Mouse (Mus musculus) midbrain, embryonic 16.5 days (tissue): ENCODE data around the gene Zfp574. TPM values are rescaled to one million over a fixed set of nuclear protein-coding genes. Genes with fewer than 3 reads are reported as not detected.

Experiments
- ATAC-seq: fragments of 200-750 bp; cut with Nextera tagmentation; 2 replicates; pipeline ENCODE4 v1.8.0; 2017; ENCODE audit warnings: moderate TSS enrichment
- H3K27ac ChIP-seq: fragments of 300-500 bp; sonication (generic); 2 replicates; pipeline ENCODE4 v1.5.1; 2014; ENCODE audit warnings: mild to moderate bottlenecking, low read length, mixed read lengths
- H3K27me3 ChIP-seq: fragments of 300-500 bp; sonication (generic); 2 replicates; pipeline ENCODE4 v1.6.1; 2014; ENCODE audit warnings: low read depth, low read length, mixed read lengths; ENCODE audit not compliant: control insufficient read depth, insufficient read depth
- H3K36me3 ChIP-seq: fragments of 300-500 bp; sonication (generic); 2 replicates; pipeline ENCODE4 v1.6.1; 2014; ENCODE audit warnings: mild to moderate bottlenecking, low read length, moderate library complexity, mixed read lengths; ENCODE audit not compliant: control insufficient read depth, insufficient read depth
- H3K4me1 ChIP-seq: fragments of 300-500 bp; sonication (generic); 2 replicates; pipeline ENCODE4 v1.6.1; 2014; ENCODE audit warnings: mild to moderate bottlenecking, low read length, mixed read lengths; ENCODE audit not compliant: control insufficient read depth, insufficient read depth
- H3K4me2 ChIP-seq: fragments of 300-500 bp; sonication (generic); 2 replicates; pipeline ENCODE4 v1.6.1; 2014; ENCODE audit warnings: mild to moderate bottlenecking, low read length, mixed read lengths
- H3K4me3 ChIP-seq: fragments of 300-500 bp; sonication (generic); 2 replicates; pipeline ENCODE4 v1.5.1; 2014; ENCODE audit warnings: low read depth, mild to moderate bottlenecking, low read length, moderate library complexity, mixed read lengths
- H3K9ac ChIP-seq: fragments of 300-500 bp; sonication (generic); 2 replicates; pipeline ENCODE4 v1.6.1; 2014; ENCODE audit warnings: low read depth, low read length, mixed read lengths
- H3K9me3 ChIP-seq: fragments of 300-500 bp; sonication (generic); replicated peaks from 2 replicates; pipeline ENCODE4 v1.6.1; 2014; ENCODE audit warnings: mild to moderate bottlenecking, low read length, mixed read lengths; ENCODE audit not compliant: control insufficient read depth, poor library complexity, severe bottlenecking
- WGBS: fragments of 180-500 bp; shearing (Covaris S2); extraction: QIAGEN DNeasy Blood & Tissue Kit; methylation state at CpG from one replicate; pipeline ENCODE4 v1.1.7; 2014; 5-methylcytosine and 5-hydroxymethylcytosine counted together
- polyA plus RNA-seq: library from polyadenylated mRNA; unstranded; fragments of >200 nt; fragmentation: Nextera tagmentation; extraction: Ambion mirVana; gene quantifications from 2 replicates; pipeline ENCODE4 v1.2.1, GENCODE M21; 2015

Gene Zfp574
- polyA plus RNA-seq, 1 experiment from 2014 or later: 33.7 TPM

- ATAC-seq: no peak
- no peaks in the 10 kb centered on the region for H3K27me3 ChIP-seq
- no peak overlapping the region for H3K9ac ChIP-seq
- no peak overlapping the region for H3K4me3 ChIP-seq
- H3K9me3 ChIP-seq: no peaks in the 10 kb centered on the region
- H3K4me2 ChIP-seq: no peak overlapping the region
- WGBS: 91% methylated on average over 8 of the region's 8 CpGs
- peaks cover 7% of the 10 kb centered on the region for H3K4me1 ChIP-seq
- H3K27ac ChIP-seq: no peak overlapping the region
- peaks cover 52% of the 10 kb centered on the region for H3K36me3 ChIP-seq
Measured at GRCm38 (mm10) chr7:25063900-25064299, 8.5 kb upstream of the Zfp574 start.

- ATAC-seq: no peak
- H3K27me3 ChIP-seq: no peaks in the 10 kb centered on the region
- H3K36me3 ChIP-seq: peaks cover 32% of the 10 kb centered on the region
- peaks cover 33% of the 10 kb centered on the region for H3K4me1 ChIP-seq
- no peak overlapping the region for H3K4me2 ChIP-seq
- H3K9me3 ChIP-seq: no peaks in the 10 kb centered on the region
- 95% methylated on average over 7 of the region's 7 CpGs for WGBS
- H3K9ac ChIP-seq: no peak overlapping the region
- no peak overlapping the region for H3K27ac ChIP-seq
- no peak overlapping the region for H3K4me3 ChIP-seq
Measured at GRCm38 (mm10) chr7:25067338-25067737, 5.0 kb upstream of the Zfp574 start.

GRCm38 (mm10) chr7:25067909-25068656, 4.3 kb upstream of the Zfp574 start:
- peaks cover 33% of the 10 kb centered on the region for H3K4me1 ChIP-seq
- no peaks in the 10 kb centered on the region for H3K9me3 ChIP-seq
- peak; percentile 1; the same call in 1 of the 2 replicates for ATAC-seq
- 74% methylated on average over 22 of the region's 22 CpGs for whole genome bisulfite sequencing
- no peaks in the 10 kb centered on the region for H3K27me3 ChIP-seq
- H3K36me3 ChIP-seq: peaks cover 25% of the 10 kb centered on the region
- H3K4me3 ChIP-seq: no peak overlapping the region
- peak overlapping the region; percentile 36; the same call in 1 of the 2 replicates for H3K9ac ChIP-seq
- H3K27ac ChIP-seq: peak overlapping the region; percentile 60; the same call in 1 of the 2 replicates
- peak overlapping the region; percentile 87 for H3K4me2 ChIP-seq

- 0% methylated on average over 2 of the region's 2 CpGs for WGBS
- H3K4me3 ChIP-seq: no peak overlapping the region
Measured at GRCm38 (mm10) chr7:25068724-25069123, 3.6 kb upstream of the Zfp574 start.

GRCm38 (mm10) chr7:25072716-25073390, 486 bp downstream of the Zfp574 start:
- Histone ChIP-seq H3K4me1 (peaks cover 46% of the 10 kb centered on the region), H3K9me3 (no peaks in the 10 kb centered on the region), H3K27me3 (no peaks in the 10 kb centered on the region), H3K9ac (peak overlapping the region; percentile 93), H3K4me3 (peak overlapping the region; percentile 90), H3K4me2 (peak overlapping the region; percentile 87), H3K27ac (peak overlapping the region; percentile 92), H3K36me3 (peaks cover 7% of the 10 kb centered on the region)
- peak; percentile 19 for ATAC-seq
- 1% methylated on average over 19 of the region's 33 CpGs for WGBS

More at GRCm38 (mm10) chr7:25068724-25069123, 3.6 kb upstream of the Zfp574 start:
- Histone ChIP-seq H3K9ac (no peak overlapping the region; the same call in 1 of the 2 replicates), H3K9me3 (no peaks in the 10 kb centered on the region), H3K27ac (peak overlapping the region; percentile 60; the same call in 1 of the 2 replicates), H3K27me3 (no peaks in the 10 kb centered on the region), H3K4me2 (peak overlapping the region; percentile 87), H3K4me1 (peaks cover 40% of the 10 kb centered on the region), H3K36me3 (peaks cover 24% of the 10 kb centered on the region)
- ATAC-seq: peak; percentile 36; the same call in 1 of the 2 replicates

GRCm38 (mm10) chr7:25073924-25074323, 1.6 kb downstream of the Zfp574 start:
- Histone ChIP-seq H3K27me3 (no peaks in the 10 kb centered on the region), H3K27ac (peak overlapping the region; percentile 92), H3K9me3 (no peaks in the 10 kb centered on the region), H3K9ac (no peak overlapping the region), H3K4me2 (no peak overlapping the region; the same call in 1 of the 2 replicates), H3K4me3 (no peak overlapping the region; the same call in 1 of the 2 replicates), H3K36me3 (no peaks in the 10 kb centered on the region), H3K4me1 (peaks cover 49% of the 10 kb centered on the region)
- 79% methylated on average over 8 of the region's 8 CpGs for WGBS
- no peak for ATAC-seq

GRCm38 (mm10) chr7:25076296-25076662, 3.9 kb downstream of the Zfp574 start:
- no peaks in the 10 kb centered on the region for H3K27me3 ChIP-seq
- no peaks in the 10 kb centered on the region for H3K9me3 ChIP-seq
- peak overlapping the region; percentile 93 for H3K27ac ChIP-seq
- H3K4me3 ChIP-seq: peak overlapping the region; percentile 83
- peaks cover 17% of the 10 kb centered on the region for H3K36me3 ChIP-seq
- peak overlapping the region; percentile 36 for H3K9ac ChIP-seq
- no peak for ATAC-seq
- H3K4me2 ChIP-seq: peak overlapping the region; percentile 68
- 15% methylated on average over 7 of the region's 7 CpGs for WGBS
- peaks cover 30% of the 10 kb centered on the region for H3K4me1 ChIP-seq

DNA sequence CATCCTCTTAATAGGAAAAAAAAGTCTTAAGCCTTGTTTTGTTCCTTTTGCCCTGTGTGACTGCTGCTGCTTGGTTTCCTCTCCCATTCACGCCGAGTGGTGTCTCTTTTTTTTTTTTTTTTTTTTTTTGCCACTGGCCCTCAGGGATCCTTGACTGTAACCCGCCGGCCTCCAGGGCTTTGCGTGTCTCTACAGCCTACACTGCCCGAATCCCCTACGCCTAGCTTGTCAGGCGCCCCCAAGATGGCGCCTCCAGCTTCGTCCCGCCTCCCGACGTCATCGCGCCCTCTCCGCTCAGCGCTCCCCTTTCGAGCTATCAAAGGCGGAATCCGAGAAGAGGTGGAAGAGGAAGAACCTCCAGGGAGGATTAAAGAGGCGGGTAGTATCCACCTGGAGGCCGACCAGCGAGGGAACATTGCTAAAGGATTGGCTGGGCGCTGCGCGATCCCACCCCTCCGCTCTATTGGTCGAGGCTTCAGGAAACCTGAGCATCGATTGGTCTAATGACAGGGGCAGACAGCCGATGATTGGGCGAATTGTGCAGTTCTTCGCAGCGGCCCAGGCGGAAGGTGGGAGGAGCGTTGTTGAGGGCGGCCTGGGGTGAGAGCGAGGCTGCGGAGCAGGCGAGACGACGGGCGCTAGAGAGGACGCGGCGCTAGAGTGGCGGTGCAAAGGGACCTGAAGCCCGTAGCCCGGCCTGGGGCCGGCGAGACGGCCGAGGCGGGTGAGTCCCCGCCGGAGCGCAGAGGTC, 4.5 kb downstream of the Zfp574 start:
- under 1% methylated on average over 55 of the region's 56 CpGs for WGBS
- peaks cover 22% of the 10 kb centered on the region for H3K36me3 ChIP-seq
- H3K27ac ChIP-seq: peak overlapping the region; percentile 93
- peak overlapping the region; percentile 89 for H3K9ac ChIP-seq
- H3K4me2 ChIP-seq: peak overlapping the region; percentile 68
- H3K4me1 ChIP-seq: peaks cover 28% of the 10 kb centered on the region
- peak overlapping the region; percentile 83 for H3K4me3 ChIP-seq
- H3K9me3 ChIP-seq: no peaks in the 10 kb centered on the region
- ATAC-seq: peak; percentile 97
- H3K27me3 ChIP-seq: no peaks in the 10 kb centered on the region
